Mouse (Mus musculus): ENCODE measurements around the gene Rasa4.
"Not testable (repeated sequence)": the region's sequence is repeated elsewhere in the genome, so short reads cannot be mapped to it uniquely, and the experiment has no call there.

The Rasa4 gene

DNA sequence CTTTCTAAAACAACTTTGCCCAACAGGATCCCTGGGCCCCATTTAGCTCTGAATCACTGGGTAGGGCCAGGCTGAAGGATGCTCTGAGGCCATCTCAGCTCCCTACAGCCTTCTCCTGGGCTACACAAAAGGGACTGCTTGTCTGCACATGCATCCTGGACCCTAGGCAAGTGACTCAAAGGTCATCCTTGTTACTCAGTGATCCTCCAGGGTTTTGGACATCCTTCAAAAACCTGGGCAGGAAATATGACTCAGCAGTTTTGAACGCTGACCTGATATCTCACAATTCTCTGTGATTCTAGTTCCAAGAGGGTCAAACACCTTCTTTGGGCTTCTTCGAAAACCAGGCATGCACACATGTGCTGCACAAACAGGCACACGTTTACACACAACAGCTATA is 25.3 kb downstream of the Rasa4 start:
- peak; percentile 25 for DNase-seq (ENCODE audit: low spot score)

DNA sequence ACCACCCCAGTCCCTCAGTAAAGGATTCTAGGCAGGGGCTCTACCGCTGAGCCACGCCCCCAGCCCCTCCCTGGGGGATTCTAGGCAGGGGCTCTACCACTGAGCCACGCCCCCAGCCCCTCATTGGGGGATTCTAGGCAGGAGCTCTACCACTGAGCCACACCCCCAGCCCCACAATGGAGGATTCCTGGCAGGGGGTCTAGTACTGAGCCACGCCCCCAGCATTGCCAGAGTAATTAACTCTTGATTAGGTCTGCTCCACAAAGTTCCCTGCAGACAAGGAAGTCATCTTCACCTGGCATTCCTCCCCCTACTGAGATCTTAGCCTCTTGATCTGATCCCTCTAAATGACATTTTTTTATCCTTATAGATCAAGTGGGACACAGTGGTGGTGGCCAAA is 29.8 kb downstream of the Rasa4 start:
- DNase-seq (ENCODE audit: low spot score): not testable (repeated sequence)

DNA sequence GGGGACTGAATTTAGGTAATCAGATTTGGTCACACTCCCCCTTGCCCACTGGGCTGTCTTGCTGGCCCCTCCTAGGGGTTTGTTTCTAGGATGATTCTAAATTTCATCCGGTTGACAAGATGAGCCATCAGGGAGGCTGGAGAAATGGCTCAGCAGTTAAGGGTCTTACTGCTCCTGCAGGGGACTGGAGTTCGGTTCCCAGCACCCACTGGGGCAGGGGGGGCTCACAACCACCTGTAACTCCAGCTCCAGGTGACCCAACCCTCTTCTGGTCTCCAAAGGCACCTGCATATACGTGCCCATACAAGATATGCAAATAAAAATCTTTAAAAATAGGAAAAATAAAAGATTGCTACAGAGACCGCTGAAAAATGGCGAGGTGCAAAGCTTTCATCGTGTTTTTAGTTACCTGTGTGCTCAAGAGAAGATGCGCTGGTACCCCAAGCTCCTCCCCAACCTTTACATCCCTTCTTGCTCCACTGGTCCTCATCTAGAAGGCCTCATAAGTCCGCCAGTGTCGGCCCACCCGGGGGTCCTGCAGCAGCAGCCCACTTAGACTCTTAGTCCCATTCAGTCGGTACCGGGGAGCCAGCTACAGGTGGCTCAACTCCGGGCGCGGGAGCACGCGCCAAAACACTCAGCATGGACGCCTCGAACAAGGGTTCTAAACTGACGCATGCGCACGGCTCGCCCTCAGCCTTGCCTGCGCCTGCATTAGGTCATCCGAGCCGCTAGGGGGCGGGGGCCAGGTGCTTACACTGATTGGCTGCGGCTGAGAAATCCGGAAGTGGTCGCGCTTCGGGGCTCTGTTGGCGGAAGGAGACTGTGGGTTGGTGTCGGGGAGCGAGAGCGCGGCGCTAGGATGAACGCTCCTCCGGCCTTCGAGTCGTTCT is 32.4 kb downstream of the Rasa4 start, which contains the start of gene Polr2j:
Polr2j (plus strand) TSS at position 741 of the 893 bp plus-strand sequence.
- DNase-seq (ENCODE audit: low spot score): peak; percentile 99

DNA sequence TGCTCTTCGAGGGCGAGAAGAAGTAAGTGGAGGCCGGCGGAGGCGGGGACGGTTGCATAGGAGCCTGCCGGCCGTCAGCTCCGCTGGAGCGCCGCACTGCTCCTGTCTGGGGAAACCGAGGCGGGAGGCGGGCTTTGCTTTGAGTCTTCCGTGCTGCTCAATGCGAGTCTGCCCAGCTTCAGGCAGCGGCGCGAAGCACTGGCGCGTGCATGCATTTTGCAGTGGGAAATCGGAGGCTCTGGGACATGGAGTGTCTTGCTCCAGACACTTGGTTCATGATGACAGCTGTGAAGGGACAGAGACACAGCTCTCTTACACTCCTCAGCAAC is 33.0 kb downstream of the Rasa4 start:
- no peak for DNase-seq (ENCODE audit: low spot score)

DNA sequence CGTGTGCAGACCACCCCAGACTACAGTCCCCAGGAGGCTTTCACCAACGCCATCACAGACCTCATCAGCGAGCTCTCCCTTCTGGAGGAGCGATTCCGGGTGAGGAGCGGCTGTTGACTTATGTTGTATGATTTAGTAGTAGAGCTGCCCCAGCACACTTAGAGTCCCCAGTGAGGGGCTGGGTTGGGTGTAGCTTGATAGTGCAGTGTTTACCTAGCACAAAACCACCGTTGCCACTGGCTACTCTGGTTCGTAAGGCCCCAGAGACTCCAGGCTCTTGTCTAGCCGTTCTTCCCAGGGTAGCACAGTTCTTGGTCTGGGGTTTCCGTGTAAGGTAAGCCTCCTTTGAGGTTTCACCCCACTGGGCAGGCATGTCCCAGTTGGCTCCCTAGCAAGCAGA is 38.4 kb downstream of the Rasa4 start:
- no peak for DNase-seq (ENCODE audit: low spot score)

DNA sequence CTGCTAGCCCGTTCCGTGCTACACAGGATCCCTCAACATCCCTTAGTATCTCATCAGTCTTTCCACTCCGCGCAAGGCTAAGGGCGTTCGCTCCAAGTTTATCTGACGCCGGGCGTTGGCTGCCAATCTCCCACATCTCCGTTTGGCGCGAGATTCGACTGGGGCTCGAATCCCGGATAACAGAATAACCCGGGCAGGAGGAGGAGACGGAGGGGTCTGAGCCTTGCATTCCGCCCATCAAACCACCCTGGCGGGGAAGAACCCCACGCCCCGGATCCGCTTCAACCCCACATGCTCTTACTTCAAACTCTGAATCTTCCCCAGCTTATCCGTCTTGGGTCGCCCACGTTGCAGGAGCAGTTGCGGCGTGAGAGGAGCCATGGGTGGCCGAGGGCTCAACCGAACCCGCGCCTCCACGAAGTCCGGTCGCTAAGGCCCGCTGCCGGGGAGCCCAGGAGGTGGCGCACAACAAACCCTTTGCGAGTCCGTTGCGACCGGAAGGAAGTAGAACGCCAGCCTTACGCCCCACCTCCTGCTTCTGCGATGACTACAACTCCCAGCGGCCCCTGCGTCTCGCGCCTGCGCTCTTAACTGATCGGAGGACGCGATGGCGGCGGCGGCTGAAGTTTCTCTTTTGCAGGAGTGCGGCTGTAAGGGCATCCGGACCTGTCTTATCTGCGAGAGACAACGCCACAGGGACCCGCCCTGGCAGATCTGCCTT is 52.0 kb downstream of the Rasa4 start, which contains the start of the genes Lrwd1 and Alkbh4:
Lrwd1 (minus strand) TSS at position 504 of the 721 bp plus-strand sequence.
Alkbh4 (plus strand) TSS at position 576 of the 721 bp plus-strand sequence.
- DNase-seq (ENCODE audit: low spot score): peak; percentile 99

DNA sequence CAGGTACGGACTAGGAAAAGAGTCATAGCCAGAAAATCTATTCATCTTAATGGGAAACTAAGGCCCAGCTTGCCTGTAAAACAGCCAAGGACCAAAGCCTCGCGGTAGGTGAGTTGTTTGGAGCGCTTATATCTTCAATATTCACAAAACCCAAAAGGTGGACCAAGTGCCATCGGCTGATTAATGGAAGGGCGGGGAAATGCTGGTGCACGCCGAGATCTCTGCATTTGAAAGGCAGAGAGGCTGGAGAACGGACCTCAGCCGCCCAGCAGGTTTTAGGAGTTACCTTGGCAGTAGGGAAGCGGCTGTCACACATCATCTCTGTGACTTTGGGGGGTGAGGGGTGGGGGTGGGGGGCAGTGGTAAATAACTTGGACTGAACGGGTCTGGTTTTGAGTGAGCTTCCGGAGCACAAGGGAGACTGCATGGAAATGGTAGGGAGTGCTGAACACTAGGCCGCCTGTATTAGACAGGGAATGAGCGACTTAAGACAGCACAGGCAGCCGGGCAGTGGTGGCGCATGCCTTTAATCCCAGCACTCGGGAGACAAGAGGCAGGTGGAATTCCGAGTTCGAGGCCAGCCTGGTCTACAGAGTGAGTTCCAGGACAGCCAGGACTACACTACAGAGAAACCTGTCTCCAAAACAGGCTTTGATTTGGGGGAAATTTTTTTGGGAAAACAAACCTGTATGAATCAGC is 52.7 kb downstream of the Rasa4 start:
- peak; percentile 93 for DNase-seq (ENCODE audit: low spot score)

DNA sequence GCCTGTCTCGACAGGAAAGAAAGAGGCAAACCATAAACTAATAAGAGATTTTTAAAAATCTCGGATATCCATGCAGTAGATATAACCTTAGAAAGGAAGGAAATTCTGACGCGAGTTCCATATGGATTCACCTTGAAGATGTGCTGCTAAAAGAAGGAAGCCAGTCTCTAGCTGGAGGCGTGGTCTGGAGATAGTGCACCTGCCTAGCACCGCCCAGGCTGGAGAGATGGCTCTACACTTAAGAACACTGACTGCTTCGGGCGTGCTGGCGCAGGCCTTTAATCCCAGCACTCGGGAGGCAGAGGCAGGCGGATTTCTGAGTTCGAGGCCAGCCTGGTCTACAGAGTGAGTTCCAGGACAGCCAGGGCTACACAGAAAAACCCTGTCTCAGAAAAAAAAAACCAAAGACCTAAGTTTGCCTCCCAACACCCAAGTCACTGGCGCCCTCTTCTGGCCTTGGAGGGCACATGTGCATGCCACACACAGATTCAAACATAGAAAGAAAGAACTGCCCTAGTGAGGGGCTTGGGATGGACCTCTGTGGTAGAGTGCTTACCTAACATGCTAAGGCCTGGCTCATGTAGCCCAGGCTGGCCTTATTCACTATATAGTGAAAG is 54.0 kb downstream of the Rasa4 start:
- peak; percentile 79 for DNase-seq (ENCODE audit: low spot score)

DNA sequence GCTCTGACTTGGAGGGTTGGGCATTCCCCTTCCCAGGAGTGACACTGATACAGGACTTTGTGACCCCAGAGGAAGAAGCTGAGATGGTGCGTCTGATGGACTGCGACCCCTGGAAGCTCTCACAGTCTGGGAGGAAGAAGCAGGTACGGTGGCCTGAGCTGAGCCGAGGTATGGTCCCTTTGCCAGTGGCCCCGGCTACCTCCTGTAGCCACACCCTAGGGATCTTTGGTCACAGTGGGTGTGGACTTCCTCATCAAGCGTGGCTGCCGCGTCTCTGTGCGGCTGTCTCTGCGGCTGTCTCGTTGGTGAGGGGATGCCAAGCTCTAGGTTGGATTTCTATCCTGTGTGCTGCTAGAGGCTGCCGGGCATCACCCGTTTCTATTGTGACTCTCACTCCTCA is 55.7 kb downstream of the Rasa4 start:
- no peak for DNase-seq (ENCODE audit: low spot score)

DNA sequence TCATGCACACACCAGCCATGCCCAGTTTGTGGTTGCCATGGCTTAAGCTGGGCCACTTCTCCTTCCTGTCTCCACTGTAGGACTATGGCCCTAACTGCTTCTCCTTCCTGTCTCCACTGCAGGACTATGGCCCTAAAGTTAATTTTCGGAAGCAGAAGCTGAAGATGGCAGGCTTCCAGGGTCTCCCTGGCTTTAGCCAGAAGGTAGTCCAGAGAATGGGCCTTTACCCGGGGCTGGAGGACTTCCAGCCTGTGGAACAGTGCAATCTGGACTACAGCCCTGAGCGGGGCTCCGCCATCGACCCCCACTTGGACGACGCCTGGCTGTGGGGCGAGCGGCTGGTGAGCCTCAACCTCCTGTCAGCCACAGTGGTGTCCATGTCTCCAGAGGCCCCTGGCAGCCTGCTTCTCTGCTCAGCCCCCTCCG is 56.4 kb downstream of the Rasa4 start:
- peak; percentile 35 for DNase-seq (ENCODE audit: low spot score)

DNA sequence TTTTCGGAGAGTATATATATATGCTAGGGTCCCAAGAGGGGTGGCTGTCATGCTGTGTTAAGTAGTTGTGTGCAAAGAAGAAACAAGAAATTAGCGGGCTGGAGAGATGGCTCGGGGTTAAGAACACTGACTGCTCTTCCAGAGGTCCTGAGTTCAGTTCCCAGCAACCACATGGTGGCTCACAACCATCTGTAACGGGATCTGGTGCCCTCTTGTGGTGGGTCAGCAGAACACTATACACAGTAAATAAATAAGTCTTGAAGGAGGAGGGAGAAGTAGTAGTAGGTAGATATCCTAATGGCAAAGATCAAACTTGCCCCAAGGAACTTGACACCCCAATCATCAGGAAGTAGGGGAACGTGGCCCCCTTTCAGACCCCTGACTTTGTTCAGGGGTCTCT is 59.0 kb downstream of the Rasa4 start:
- no peak for DNase-seq (ENCODE audit: low spot score)

DNA sequence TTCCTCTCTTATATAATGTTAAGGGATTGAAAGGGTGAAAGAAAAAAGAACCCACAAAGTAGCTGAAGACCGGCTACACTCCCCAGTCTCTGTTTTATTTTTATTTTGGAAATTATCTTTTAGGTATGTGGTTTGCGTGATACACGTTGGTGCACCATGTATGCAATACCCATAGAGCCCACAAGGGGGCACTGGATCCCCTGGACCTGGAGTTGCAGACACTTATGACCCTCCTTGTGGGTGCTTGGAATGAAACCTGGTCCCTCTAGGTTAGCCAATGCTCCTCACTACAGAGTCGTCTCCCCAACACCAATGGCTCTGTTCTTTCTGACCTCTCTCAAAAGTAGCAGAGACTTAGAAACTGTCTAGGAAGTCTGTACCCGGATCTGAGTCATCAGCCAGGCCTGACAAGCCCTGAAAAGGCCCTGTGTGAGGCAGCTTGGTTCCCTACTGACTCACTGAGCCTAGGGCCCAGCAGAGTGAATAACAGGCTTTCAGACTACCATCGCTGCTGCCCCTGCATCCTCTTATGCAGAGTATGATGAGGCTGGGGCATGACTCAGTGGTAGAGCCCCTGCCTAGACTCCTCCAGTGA is 59.5 kb downstream of the Rasa4 start:
- DNase-seq (ENCODE audit: low spot score): no peak

DNA sequence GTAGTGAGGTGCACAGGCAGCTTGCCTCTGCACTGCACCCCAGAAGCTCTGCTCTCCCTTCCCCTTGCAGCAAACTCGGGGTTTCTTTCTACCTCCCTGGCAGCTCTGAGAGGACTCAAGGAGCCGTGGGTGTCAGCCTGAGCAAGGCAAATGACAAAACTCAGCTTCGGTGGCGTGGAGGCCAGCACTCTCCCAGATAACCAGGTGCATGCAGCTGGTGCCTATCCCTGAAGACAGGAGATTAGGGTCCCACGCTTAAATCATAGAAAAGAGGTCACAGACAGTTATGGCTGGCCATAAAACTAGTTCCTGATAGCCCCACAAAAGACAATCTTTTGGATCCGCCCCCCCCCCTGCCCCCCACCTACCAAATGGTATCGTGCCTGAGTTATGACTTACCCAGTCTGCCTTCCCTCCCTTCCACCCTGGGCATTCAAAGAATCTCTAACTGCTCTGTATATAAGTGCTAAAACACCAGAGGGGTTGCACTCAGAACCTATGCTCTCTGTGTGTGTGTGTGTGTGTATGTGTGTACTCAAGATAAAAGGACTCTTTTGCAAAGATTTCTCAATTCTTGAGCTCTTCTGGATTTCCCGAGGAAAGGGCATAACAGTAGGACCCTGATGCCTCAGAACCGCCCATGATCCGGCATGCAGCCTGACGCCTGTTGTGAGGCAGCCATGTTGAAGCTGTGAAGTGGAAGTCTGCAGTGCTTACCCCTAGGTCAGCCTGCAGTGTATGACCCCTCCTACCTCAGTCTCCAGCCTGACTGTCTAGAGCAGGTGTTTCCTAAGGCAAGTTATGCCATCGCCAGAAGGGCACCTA is 61.1 kb downstream of the Rasa4 start:
- no peak for DNase-seq (ENCODE audit: low spot score)

DNA sequence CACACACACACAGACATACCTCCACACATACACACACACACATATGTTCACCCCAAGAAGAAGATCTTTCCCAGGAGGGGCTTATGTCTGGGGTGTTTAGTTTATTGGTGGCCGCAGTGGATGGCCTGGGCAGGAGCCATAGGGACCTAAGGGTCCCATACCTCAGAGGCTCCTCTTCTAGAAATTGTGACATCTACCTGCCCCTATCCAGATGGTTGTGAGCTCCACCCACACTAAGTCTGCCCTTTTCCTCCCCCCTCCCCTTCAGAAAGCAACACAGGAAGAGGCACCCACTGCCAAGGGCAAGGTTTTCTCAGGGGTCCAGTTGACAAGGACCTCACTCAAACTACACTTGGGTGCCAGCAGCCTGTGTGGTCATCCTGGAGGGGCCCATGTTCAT is 63.2 kb downstream of the Rasa4 start:
- no peak for DNase-seq (ENCODE audit: low spot score)

DNA sequence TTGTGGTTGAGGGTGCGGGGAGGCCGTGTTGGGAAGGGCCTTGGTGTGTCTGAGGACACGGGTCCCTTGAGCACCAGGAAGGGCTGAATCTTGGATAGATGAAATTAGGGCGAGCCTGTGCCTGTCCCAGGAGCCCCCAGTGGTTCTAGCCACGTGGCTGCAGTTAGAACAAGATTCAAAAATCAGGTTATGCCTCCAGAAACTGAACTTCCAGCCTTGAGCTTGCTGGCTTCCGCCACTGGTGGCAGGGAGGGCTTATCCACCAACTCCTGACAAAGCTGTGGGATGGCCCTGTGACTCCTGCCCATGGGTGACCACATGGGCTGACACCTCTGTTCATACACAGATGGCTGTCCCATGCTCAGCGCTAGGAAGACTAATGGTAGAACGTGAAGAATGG is 64.0 kb downstream of the Rasa4 start:
- no peak for DNase-seq (ENCODE audit: low spot score)

DNA sequence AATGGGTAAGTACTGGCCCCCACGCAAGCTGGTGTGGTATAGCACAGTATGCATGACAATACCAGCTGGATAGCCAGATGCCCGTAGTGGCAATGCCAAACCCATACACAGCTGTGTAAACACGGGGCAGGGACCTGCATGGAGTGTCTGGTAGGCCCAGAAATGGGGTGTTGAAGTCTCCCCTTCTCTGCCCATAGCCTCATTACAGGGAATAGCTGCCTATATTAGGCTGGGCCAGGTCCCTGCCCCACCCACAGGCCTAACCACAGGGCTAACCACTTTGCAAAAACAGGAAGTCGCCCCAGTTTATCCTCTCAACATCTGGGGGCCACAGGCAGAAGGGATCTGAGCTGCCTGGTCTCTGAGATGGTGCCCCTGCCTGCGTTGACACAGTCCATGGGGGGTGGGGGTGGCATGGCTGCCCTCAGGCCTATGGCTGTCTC is 65.4 kb downstream of the Rasa4 start:
- peak; percentile 47 for DNase-seq (ENCODE audit: low spot score)

DNA sequence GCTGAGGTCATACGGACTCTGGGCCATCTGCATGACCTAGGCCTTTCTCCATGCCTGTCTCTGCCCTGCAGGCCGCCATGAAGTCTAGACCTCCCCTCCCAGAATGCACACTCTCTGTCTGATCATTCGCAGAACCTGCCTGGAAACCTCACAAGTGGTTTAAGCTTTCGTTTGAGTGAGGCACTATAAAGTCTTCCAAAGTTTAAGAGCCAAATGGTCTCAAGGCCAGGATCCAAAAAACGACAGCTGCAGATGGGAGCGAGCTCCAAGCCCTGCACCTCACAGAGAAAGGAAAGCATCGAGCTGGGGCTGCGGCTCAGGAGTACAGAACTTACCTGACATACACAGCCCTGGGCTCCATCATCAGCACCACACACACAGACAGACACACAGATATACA is 68.6 kb downstream of the Rasa4 start:
- no peak for DNase-seq (ENCODE audit: low spot score)

DNA sequence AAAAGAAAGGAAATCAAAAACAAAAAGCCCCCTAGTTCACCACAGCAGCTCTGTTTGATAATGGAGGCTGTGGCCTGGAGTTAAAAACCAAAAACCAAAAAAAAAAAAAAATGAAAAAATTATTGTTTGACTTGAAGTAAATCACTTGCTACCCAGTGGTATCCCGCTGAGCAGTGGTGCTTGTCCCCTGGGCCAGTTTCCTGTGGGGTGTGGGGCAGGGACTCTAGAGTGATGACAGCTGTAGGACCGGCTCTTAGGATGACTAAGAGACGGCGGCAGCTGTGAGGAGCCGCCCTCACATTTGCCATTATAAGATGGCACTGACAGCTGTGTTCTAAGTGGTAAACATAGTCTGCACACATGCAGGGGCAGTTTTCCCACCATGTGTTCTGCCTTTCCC is 71.7 kb downstream of the Rasa4 start:
- no peak for DNase-seq (ENCODE audit: low spot score)

DNA sequence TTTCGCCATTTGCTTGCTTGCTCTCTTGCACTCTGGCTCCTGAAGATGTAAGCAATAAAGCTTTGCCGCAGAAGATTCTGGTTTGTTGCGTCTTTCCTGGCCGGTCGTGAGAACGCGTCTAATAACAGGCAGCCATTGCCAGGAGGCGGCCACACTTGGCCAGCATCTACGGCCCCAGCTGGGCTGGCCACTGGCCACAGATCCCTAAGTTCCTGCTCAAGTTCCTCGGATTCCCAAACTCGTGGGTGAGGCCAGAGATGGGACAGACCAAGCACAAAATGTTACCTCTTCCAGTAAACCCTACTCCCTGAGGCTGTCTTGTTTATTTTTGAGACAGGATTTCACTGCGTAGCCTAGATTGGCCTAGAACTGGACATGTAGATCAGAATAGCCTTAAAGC is 76.4 kb downstream of the Rasa4 start:
- not testable (repeated sequence) for DNase-seq (ENCODE audit: low spot score)
